Mouse (Mus musculus) heart, postnatal 14 days (tissue): Measurements from ENCODE around the gene Kat5. TPM values are rescaled to one million over a fixed set of nuclear protein-coding genes. Genes with fewer than 3 reads are reported as not detected.

Experiments used
- DNase-seq, 2 experiments: peaks; one replicate each; pipeline ENCODE4 v3.0.0; 2021 to 2022
- intact Hi-C: fragments of 180-260 bp; cut with DNase I; formaldehyde crosslinking; loops from one replicate; pipeline ENCODE4 v1.15.1; 2025
- total RNA-seq, 2 experiments: library from RNA; stranded (reverse); gene quantifications; 2 replicates each; pipeline ENCODE4 v1.2.3; 2021

Gene Kat5
- total RNA-seq, 2 experiments from 2014 or later: 28.4 to 30.8 TPM

DNA sequence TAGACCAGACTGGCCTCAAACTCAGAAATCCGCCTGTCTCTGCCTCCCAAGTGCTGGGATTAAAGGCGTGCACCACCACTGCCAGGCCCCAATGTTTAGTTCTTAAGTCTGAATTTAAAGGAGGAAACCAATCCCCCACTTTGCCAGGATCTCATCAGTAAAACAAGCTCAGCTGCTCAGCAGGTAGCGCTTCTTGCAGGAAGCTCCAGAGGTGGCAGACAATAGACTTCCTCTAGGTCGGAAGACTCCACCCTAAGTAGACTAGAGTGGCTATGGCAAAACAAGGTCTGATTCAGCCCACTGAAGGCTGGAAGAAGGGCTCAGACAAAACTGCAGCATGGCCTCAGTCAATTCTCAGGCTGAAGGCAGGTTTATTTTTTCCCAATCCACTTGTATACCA is 30.1 kb downstream of the Kat5 start:
- intact Hi-C loops: no loop called here
- no peak for DNase-seq

DNA sequence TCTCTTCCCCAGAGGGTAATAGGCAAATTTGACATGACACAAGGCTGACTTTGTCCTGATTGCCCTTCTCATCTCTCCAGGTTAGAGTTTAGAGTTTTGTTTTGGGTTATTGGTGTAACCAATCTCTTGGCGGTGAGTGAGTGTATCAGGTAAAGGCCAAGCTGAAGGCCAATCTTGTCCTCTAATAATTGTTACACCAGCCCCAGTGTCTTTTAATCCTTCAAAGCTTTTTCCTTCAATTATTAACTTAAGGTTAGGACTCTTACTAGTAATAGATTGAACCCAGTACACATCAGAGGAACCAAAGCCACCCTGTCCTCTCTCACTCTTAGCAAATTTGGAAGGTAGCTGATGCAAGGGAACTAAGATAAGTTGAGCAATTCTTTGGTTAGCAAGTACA is 34.7 kb downstream of the Kat5 start:
- DNase-seq: no peak
- intact Hi-C loops: no loop called here

DNA sequence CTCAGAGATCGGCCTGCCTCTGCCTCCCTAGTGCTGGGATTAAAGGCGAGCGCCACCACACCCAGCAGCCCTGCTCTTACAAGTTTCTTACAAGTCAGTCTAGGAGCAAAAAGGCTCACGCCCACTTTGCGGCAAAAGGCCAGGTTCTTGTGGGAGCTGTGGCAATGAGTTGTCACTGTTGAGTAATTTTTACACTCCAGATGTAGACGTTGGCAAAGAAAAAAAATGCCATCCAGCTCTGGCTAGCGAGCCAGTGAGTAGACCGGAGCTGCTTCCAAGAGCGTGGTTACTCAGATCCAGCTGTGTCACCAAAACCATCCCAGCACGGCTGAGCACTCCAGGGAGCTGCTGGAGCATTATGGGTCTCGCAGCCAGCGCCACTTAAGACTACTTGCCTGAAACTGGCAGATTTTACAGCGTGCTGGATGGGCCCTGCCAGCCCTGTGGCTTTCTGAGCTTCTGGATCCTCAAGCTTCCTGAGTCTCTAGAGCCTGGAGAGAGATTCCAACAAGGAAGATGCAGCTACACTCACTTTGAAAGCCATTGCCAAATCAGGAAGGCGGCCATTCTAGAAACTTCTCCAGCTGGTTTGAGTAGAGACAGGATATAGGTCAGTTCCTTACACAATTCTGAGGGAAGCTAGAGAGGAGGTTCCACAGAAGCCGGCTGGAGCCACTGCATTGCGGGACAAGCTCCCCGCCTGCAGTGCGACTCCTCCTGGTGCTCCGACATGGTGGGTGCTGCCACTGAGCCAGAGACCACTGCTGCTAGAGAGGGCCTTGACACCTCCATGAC is 37.5 kb downstream of the Kat5 start:
- peak in 1 of 2 experiments; percentile 16 for DNase-seq
- intact Hi-C loops: no loop called here

DNA sequence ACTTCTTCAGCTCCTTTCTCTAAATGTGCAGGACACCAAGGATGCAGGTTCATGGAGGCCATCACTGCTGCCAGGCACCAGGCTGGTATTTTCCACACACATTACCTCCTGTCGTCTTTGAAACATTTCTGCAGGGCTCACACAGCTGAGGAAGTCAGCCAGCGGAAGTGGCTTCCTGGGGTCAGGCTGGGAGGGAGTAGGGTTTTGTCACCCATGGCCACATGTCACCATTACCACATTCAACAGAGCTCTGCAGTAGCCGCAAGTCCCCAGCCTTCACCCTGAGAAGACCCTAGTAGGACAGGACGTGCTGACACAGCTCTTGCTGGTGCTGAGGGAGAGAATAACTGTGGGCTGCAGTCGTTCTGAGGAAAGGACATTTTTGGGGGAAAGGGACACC is 38.2 kb downstream of the Kat5 start:
- intact Hi-C loops: no loop called here
- no peak for DNase-seq

DNA sequence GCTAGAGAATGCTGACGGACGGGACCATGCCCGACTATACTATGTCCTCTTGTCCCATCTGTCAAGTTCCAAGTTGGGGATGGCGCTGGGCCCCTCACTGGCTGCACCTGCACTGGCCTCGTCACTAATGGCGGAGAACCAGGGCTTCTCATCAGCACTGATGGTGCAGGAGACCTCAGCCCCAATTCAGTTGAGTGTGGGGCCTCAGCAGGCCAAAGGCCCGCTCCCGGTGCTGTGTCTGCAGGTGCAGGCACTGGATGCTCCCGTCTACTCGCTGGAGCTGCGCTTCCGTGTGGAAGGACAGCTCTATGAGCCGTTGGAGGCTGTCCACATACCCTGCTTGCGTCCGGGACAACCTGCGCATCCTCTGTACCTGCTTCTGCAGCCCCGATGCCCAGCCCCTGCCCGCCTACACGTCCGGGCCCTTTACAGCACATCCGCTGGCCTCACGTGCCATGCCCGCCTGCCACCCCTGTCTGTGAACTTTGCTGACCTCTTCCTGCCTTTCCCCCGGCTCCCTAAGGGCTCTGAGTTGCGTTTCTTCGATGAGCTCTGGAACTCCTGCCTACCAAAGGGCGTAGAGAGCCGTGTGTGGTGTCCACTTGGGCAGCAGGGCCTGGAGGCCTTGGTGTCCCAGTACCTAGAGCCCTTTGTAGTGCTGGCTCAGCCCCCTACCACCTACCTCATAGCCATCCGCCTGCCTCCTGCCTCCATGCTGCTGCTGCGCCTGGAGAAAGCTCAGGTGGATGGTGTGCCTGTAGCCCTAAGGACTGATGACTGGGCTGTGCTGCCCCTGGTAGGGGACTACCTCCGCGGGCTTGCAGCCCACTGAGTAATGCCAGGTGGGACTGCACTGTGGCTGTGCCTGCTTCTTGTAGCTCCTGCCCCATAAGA is 39.4 kb downstream of the Kat5 start:
- no peak for DNase-seq

GRCm38 (mm10) chr19:5569521-5569920 is 40.5 kb downstream of the Kat5 start:
- intact Hi-C loops: loop anchor here (5.0 kb wide), 1 partner anchor 158 kb away; the partner anchor contains the start of genes Ehbp1l1 and Fam89b
- no peak for DNase-seq

More for the DNA sequence above, 39.4 kb downstream of the Kat5 start:
- intact Hi-C loops: no loop called here

GRCm38 (mm10) chr19:5568470-5569140 is 41.4 kb downstream of the Kat5 start:
- peak; percentile 85 to 91 for DNase-seq
- intact Hi-C loops: loop anchor here (1.0 to 5.0 kb wide), 2 partner anchors 39 to 159 kb away; partner anchors contain the start of genes Ehbp1l1 and Fam89b

DNA sequence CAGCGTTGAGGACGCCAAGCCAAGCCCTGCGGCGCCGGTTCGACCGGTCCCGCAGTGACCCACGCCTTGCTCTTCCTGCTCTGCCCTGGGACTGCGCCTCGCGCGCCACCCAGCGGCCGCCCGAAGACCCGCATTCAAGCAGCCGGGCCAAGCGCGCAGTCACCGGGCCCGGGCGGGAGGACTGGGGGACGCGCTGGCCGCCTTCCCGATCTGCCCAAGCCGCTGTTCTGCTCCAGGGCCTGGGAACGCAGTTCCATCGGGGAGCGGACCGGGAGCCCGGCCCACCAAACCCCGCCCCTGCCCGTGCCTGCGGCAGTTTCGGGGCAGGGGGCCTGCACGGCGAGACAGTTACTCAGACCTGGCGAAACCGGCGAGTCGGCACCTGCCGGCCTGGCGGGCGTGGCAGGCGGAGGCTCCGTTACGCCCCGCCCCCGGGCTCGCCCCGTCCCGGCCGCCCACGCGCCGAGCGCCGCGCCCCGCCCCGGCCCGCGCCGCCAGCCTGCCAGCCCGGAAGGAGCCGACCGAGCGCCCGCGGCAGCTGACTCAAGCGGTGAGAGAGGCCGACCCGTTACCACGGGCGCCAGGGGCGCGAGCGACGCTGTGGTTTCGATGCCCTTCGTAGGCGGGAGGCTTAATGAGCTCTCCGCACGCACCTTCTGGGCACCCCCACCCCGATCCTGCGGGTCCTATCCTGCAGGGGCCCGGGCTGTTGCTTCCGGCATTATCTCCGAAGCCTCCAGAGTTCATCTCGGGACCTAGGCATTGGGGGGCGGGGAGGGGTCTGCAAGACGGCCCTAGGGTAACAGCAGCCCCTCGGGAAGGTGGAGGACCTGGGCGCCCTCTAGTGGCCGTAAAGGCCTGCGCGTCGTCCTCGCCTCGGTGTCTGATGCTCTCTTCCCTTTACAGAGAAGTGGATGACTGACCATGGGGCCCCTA is 42.2 kb downstream of the Kat5 start, which contains the start of gene Ap5b1:
Ap5b1 (plus strand) TSS at position 492 of the 936 bp plus-strand sequence.
- intact Hi-C loops: loop anchor here (1.0 to 5.0 kb wide), 2 partner anchors 39 to 159 kb away; partner anchors contain the start of genes Ehbp1l1 and Fam89b
- peak; percentile 94 to 95 for DNase-seq

DNA sequence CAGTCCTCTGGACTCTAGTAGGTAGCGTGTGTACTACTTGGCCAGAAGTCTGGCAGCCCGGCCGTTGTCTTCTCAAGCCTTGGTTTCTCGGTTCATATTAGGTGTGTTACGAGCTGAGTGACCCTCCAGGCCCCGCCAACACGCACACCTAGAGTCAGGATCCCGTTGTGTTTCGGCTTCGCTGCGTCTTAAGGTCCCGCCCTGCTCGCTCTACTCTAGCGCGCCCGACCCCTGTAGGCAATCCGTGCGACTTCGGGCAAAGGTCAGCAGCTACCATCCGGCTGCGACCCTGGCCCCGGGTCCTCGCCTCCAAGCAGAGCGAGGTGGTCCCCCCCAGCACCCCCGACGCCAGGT is 42.9 kb downstream of the Kat5 start:
- intact Hi-C loops: loop anchor here (5.0 kb wide), 1 partner anchor 160 kb away; the partner anchor contains the start of genes Ehbp1l1 and Fam89b
- no peak for DNase-seq

- DNase-seq: no peak
- intact Hi-C loops: loop anchor here (5.0 kb wide), 1 partner anchor 161 kb away; the partner anchor contains the start of genes Ehbp1l1 and Fam89b
Measured at GRCm38 (mm10) chr19:5566316-5566715, 43.7 kb downstream of the Kat5 start.

GRCm38 (mm10) chr19:5562776-5563175 is 47.3 kb downstream of the Kat5 start:
- intact Hi-C loops: no loop called here
- DNase-seq: no peak

GRCm38 (mm10) chr19:5561886-5562285 is 48.2 kb downstream of the Kat5 start:
- intact Hi-C loops: no loop called here
- no peak for DNase-seq

- DNase-seq: no peak
- intact Hi-C loops: no loop called here
Measured at GRCm38 (mm10) chr19:5561252-5561790, 48.7 kb downstream of the Kat5 start.

DNA sequence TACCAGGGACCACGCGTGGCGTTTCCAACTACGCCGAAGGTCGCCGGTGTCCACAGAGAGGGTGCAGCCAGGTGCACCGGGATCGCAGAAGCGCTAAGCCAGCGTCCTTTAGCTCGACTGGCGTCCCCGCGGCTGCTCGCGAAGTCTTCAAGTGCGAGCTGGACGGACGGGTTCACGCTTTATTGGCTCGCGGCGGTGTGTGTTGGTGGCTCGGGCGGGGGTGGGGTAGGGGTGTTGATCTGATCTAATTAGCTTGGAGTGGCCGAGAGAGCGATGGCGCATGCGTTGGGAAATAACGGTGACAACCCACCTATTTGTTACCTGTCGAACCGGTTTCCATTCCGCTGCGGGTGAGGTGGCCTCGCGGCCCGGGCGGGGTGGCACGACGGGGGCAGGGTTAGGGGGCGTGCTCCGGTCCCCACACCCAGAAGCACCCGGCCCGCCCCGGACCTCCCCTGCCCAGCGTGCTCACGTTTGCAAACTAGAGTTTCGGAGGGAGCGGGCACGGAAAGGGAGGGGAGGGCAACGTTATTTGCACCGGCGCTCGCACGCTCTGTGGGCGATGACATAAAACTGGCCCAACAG is 49.5 kb downstream of the Kat5 start, which contains the start of gene Ovol1:
Ovol1 (minus strand) TSS at position 190 of the 585 bp plus-strand sequence.
- intact Hi-C loops: no loop called here
- DNase-seq: peak in 1 of 2 experiments; percentile 13

GRCm38 (mm10) chr19:5559631-5560456 is 50.2 kb downstream of the Kat5 start:
- intact Hi-C loops: no loop called here
- peak in 1 of 2 experiments; percentile 12 for DNase-seq

GRCm38 (mm10) chr19:5559229-5559628 is 50.8 kb downstream of the Kat5 start:
- intact Hi-C loops: no loop called here
- DNase-seq: no peak

GRCm38 (mm10) chr19:5558770-5559169 is 51.3 kb downstream of the Kat5 start:
- intact Hi-C loops: no loop called here
- no peak for DNase-seq

- no peak for DNase-seq
- intact Hi-C loops: no loop called here
Measured at GRCm38 (mm10) chr19:5558169-5558568, 51.9 kb downstream of the Kat5 start.
